Comparison of ENCODE assay signal across 18 mouse cellular contexts in genomic region chr19:30978096-30978495, GRCm38 (mm10).
DNase-seq lines count a peak whose midpoint lies in the region; ATAC-seq and TF ChIP-seq lines count a peak whose summit lies in the region.
"Had no signal": no experiment of that assay in that cellular context is flagged by ENCODE, and none has a peak within 500 bp of the region (broad histone marks: within the 10 kb centered on the region; RNA-seq: fewer than 3 reads in every experiment).

No protein-coding gene starts in this region.

- no peak overlapping the region for H3K27ac ChIP-seq in hindbrain, postnatal 0 days
- H3K27ac ChIP-seq in hindbrain, embryonic 16.5 days (ENCODE audit: low read depth, low read length) = no peak overlapping the region
- H3K27ac ChIP-seq: embryonic facial prominence, embryonic 13.5 days; embryonic facial prominence, embryonic 15.5 days; forebrain, embryonic 10.5 days; forebrain, embryonic 12.5 days had no signal

- WGBS in hindbrain, postnatal 0 days = 84% methylated on average over 4 of the region's 4 CpGs
- 79% methylated on average over 4 of the region's 4 CpGs for WGBS in hindbrain, embryonic 16.5 days

- no peak overlapping the region for H3K9ac ChIP-seq in hindbrain, postnatal 0 days (replicated peaks; ENCODE audit: low read length)
- H3K9ac ChIP-seq in hindbrain, embryonic 16.5 days (ENCODE audit: low read depth, low read length) = no peak overlapping the region
- H3K9ac ChIP-seq: embryonic facial prominence, embryonic 13.5 days; embryonic facial prominence, embryonic 15.5 days; forebrain, embryonic 12.5 days had no signal

- peak; percentile 73 to 82 for DNase-seq in cerebellum, postnatal 14 days
- no peak for DNase-seq in cerebellum, postnatal 36 days
- DNase-seq in hindbrain, postnatal 0 days (ENCODE audit: low spot score) = no peak
- DNase-seq: adrenal gland, adult 2 months; adrenal gland, postnatal 10 days; adrenal gland, postnatal 25 days; cerebellum, adult 18-20 months; cerebellum, adult 8-10 months; cerebellum, adult 9-11 months; embryo, embryonic 11 days had no signal

- 0 out of 2 replicates have a peak, but pooled peaks have one; percentile 45 for ATAC-seq in hindbrain, postnatal 0 days
- ATAC-seq in hindbrain, embryonic 16.5 days = no peak
- ATAC-seq: forebrain, embryonic 14.5 days; forebrain, embryonic 16.5 days had no signal

- no peaks in the 10 kb centered on the region for H3K9me3 ChIP-seq in hindbrain, postnatal 0 days (ENCODE audit: low read length)
- no peaks in the 10 kb centered on the region for H3K9me3 ChIP-seq in hindbrain, embryonic 16.5 days (ENCODE audit: control insufficient read depth, low read length)
- H3K9me3 ChIP-seq: embryonic facial prominence, embryonic 13.5 days; embryonic facial prominence, embryonic 15.5 days; forebrain, embryonic 10.5 days; forebrain, embryonic 12.5 days had no signal

- no peaks in the 10 kb centered on the region for H3K4me1 ChIP-seq in hindbrain, postnatal 0 days (ENCODE audit: insufficient read depth, low read length)
- H3K4me1 ChIP-seq in hindbrain, embryonic 16.5 days (ENCODE audit: control insufficient read depth, insufficient read depth, low read depth, low read length) = no peaks in the 10 kb centered on the region
- H3K4me1 ChIP-seq: embryonic facial prominence, embryonic 13.5 days; embryonic facial prominence, embryonic 15.5 days; forebrain, embryonic 10.5 days; forebrain, embryonic 12.5 days had no signal

- H3K36me3 ChIP-seq in hindbrain, postnatal 0 days (ENCODE audit: insufficient read depth, low read length) = no peaks in the 10 kb centered on the region
- H3K36me3 ChIP-seq in hindbrain, embryonic 16.5 days (ENCODE audit: control insufficient read depth, insufficient read depth, low read length) = no peaks in the 10 kb centered on the region
- H3K36me3 ChIP-seq: embryonic facial prominence, embryonic 13.5 days; embryonic facial prominence, embryonic 15.5 days; forebrain, embryonic 10.5 days; forebrain, embryonic 12.5 days had no signal

- H3K27me3 ChIP-seq in hindbrain, postnatal 0 days (ENCODE audit: insufficient read depth, low read length) = no peaks in the 10 kb centered on the region
- no peaks in the 10 kb centered on the region for H3K27me3 ChIP-seq in hindbrain, embryonic 16.5 days (replicated peaks; ENCODE audit: control insufficient read depth, insufficient read depth, low read length)
- H3K27me3 ChIP-seq: embryonic facial prominence, embryonic 13.5 days; embryonic facial prominence, embryonic 15.5 days; forebrain, embryonic 12.5 days had no signal

- no peak overlapping the region for H3K4me2 ChIP-seq in hindbrain, postnatal 0 days (ENCODE audit: low read depth, low read length)
- H3K4me2 ChIP-seq in hindbrain, embryonic 16.5 days (ENCODE audit: low read length) = no peak overlapping the region
- H3K4me2 ChIP-seq: embryonic facial prominence, embryonic 13.5 days; embryonic facial prominence, embryonic 15.5 days; forebrain, embryonic 12.5 days had no signal

- no peak overlapping the region for H3K4me3 ChIP-seq in hindbrain, postnatal 0 days (ENCODE audit: low read length)
- H3K4me3 ChIP-seq in hindbrain, embryonic 16.5 days (ENCODE audit: low read length) = no peak overlapping the region
- H3K4me3 ChIP-seq: embryonic facial prominence, embryonic 13.5 days; embryonic facial prominence, embryonic 15.5 days; erythroblast, embryonic 14.5 days; forebrain, embryonic 10.5 days; forebrain, embryonic 12.5 days had no signal

- TF ChIP-seq CTCF in hindbrain, postnatal 0 days (IDR thresholded peaks at IDR 0.05; ENCODE audit: low read depth) = no peak

Comparison
In these comparisons a context has a peak if more than half of its experiments do, and no peak if none do; other contexts are left out.
1. DNase-seq: peak in cerebellum, postnatal 14 days (2 of 2); none in cerebellum, postnatal 36 days (0 of 2) and hindbrain, postnatal 0 days (single experiment).